Mouse (Mus musculus) layer of hippocampus, postnatal 14 days (tissue): ENCODE measurements around the gene Tor1aip1. TPM values are rescaled to one million over a fixed set of nuclear protein-coding genes. Genes with fewer than 3 reads are reported as not detected.

Experiments
- total RNA-seq, 2 experiments: library from RNA; stranded (reverse); gene quantifications; 2 replicates each; pipeline ENCODE4 v1.2.3; 2021

Gene Tor1aip1
- total RNA-seq, 2 experiments from 2014 or later: 29.2 TPM

Other genes with a start within 250 kb of the Tor1aip1 start
- 10 to 100 TPM; 36.7 to 38.3 TPM for gene Qsox1, start 223.6 kb downstream of the Tor1aip1 start, total RNA-seq
- 10 to 100 TPM; 39.8 to 43.0 TPM for gene Cep350, start 63.2 kb downstream of the Tor1aip1 start, total RNA-seq
- 10 to 100 TPM; 60.8 to 69.9 TPM for gene Tor1aip2, start 1.1 kb downstream of the Tor1aip1 start, total RNA-seq
- gene Fam163a, start 168.5 kb upstream of the Tor1aip1 start, total RNA-seq: 10 to 100 TPM; 27.1 to 29.2 TPM